Mouse (Mus musculus) midbrain, embryonic 13.5 days (tissue): ENCODE results near the gene Olfr1206. TPM values are rescaled to one million over a fixed set of nuclear protein-coding genes. Genes with fewer than 3 reads are reported as not detected.

ENCODE experiments used
- ATAC-seq: fragments of 200-750 bp; cut with Nextera tagmentation; 2 replicates; pipeline ENCODE4 v1.8.0; 2017; ENCODE audit warnings: mild to moderate bottlenecking, moderate TSS enrichment, moderate library complexity
- H3K27ac ChIP-seq: fragments of 300-500 bp; sonication (generic); 2 replicates; pipeline ENCODE4 v1.5.1; 2015; ENCODE audit warnings: inconsistent platforms, mild to moderate bottlenecking, moderate library complexity
- H3K27me3 ChIP-seq: fragments of 300-500 bp; sonication (generic); 2 replicates; pipeline ENCODE4 v1.6.1; 2015; ENCODE audit warnings: mild to moderate bottlenecking, inconsistent platforms
- H3K36me3 ChIP-seq: fragments of 300-500 bp; sonication (generic); 2 replicates; pipeline ENCODE4 v1.6.1; 2015; ENCODE audit warnings: mild to moderate bottlenecking, inconsistent platforms
- H3K4me1 ChIP-seq: fragments of 300-500 bp; sonication (generic); replicated peaks from 2 replicates; pipeline ENCODE4 v1.6.1; 2015; ENCODE audit warnings: inconsistent platforms
- H3K4me2 ChIP-seq: fragments of 300-500 bp; sonication (generic); replicated peaks from 2 replicates; pipeline ENCODE4 v1.6.1; 2015; ENCODE audit warnings: moderate library complexity, mild to moderate bottlenecking, inconsistent platforms
- H3K4me3 ChIP-seq: fragments of 300-500 bp; sonication (generic); replicated peaks from 2 replicates; pipeline ENCODE4 v1.5.1; 2015; ENCODE audit warnings: mild to moderate bottlenecking, inconsistent platforms
- H3K9ac ChIP-seq: fragments of 300-500 bp; sonication (generic); replicated peaks from 2 replicates; pipeline ENCODE4 v1.6.1; 2015; ENCODE audit warnings: mild to moderate bottlenecking, inconsistent platforms
- H3K9me3 ChIP-seq: fragments of 300-500 bp; sonication (generic); 2 replicates; pipeline ENCODE4 v1.6.1; 2016; ENCODE audit warnings: mild to moderate bottlenecking, inconsistent platforms
- WGBS: fragments of 180-500 bp; shearing (Covaris S2); methylation state at CpG from one replicate; pipeline ENCODE4 v1.1.7; 2015; 5-methylcytosine and 5-hydroxymethylcytosine counted together
- polyA plus RNA-seq: library from polyadenylated mRNA; unstranded; fragments of >200 nt; fragmentation: Nextera tagmentation; extraction: Ambion mirVana; gene quantifications from 2 replicates; pipeline ENCODE4 v1.2.1, GENCODE M21; 2015

The Olfr1206 gene
- polyA plus RNA-seq: not detected in 2 replicates

DNA sequence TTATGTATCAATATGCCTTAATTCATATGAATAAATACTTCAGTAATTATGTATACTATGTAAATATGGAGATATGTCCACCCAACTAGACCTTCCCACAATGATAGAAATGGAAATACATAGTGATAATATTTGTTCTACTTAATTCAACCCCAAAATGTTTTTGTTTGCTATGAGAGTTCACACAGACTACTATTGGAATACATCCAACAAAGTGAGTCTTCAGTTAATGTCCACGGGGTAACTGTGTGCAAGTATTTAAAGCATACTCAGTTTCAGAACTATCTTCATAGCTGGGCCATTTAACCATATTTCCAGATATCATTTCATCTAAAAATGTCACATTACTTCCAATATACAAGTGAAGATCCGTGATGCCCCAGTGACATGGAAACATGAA is at the start of gene Olfr1206:
Gene Olfr1206 (plus strand): TSS at position 301 of the 400 bp plus-strand sequence.
- WGBS: 87% methylated on average over 2 of the region's 2 CpGs
- H3K4me2 ChIP-seq: no peak within 1 kb of the TSS
- no peak for ATAC-seq

DNA sequence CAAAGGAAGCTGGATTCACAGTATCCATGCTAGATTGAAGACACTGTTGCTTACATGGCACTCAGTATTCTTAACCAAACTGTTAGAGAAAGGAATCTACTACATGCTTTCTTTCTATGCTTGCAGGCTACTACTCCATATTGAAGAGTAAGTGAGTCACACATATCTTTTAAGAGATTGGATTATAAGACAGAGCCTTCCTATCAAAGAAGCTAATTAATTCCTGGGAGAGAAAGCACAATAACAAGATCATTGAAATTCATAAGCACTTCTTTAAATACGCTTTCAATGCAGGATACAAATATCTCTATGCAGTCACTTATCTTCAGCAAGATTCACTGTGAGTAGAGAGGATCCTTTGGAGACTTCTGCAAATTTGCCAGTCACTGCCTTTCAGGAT is 48.8 kb upstream of the Olfr1206 start, which contains the start of gene Olfr1202:
Gene Olfr1202 (plus strand): TSS at position 301 of the 400 bp plus-strand sequence.
- no peak within 1 kb of the TSS for H3K27ac ChIP-seq
- no peaks in the 10 kb centered on the region for H3K36me3 ChIP-seq
- H3K4me1 ChIP-seq: no peaks in the 10 kb centered on the region
- H3K4me2 ChIP-seq: no peak within 1 kb of the TSS
- H3K9me3 ChIP-seq: no peaks in the 10 kb centered on the region
- no peaks in the 10 kb centered on the region for H3K27me3 ChIP-seq
- 64% methylated on average over 1 of the region's 1 CpGs for WGBS
- H3K9ac ChIP-seq: no peak within 1 kb of the TSS
- H3K4me3 ChIP-seq: no peak within 1 kb of the TSS
- no peak for ATAC-seq

More for the DNA sequence above, at the start of gene Olfr1206:
- H3K9me3 ChIP-seq: no peaks in the 10 kb centered on the region
- H3K36me3 ChIP-seq: no peaks in the 10 kb centered on the region
- no peak within 1 kb of the TSS for H3K9ac ChIP-seq
- H3K27ac ChIP-seq: no peak within 1 kb of the TSS
- H3K4me1 ChIP-seq: no peaks in the 10 kb centered on the region
- no peak within 1 kb of the TSS for H3K4me3 ChIP-seq
- no peaks in the 10 kb centered on the region for H3K27me3 ChIP-seq

DNA sequence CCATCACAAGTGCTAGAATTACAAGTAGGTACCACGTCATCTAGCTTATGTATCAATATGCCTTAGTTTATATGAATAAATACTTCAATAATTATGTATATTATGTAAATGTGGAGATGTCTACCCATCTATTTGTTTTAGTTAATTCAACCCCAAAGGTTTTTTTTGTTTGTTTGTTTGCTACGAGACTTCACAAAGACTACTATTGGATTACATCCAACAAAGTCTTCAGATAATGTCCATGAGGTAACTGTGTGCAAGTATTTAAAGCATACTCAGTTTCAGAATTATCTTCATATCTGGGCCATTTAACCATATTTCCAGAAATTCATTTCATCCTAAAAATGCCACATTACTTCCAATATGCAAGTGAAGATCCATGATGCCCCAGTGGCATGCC is 33.6 kb upstream of the Olfr1206 start, which contains the start of gene Olfr1205:
Gene Olfr1205 (plus strand): TSS at position 301 of the 400 bp plus-strand sequence.
- 94% methylated on average over 2 of the region's 2 CpGs for WGBS
- Histone ChIP-seq H3K27ac (no peak within 1 kb of the TSS), H3K4me1 (no peaks in the 10 kb centered on the region), H3K4me3 (no peak within 1 kb of the TSS), H3K9me3 (no peaks in the 10 kb centered on the region), H3K27me3 (no peaks in the 10 kb centered on the region), H3K9ac (no peak within 1 kb of the TSS), H3K4me2 (no peak within 1 kb of the TSS), H3K36me3 (no peaks in the 10 kb centered on the region)
- no peak for ATAC-seq

DNA sequence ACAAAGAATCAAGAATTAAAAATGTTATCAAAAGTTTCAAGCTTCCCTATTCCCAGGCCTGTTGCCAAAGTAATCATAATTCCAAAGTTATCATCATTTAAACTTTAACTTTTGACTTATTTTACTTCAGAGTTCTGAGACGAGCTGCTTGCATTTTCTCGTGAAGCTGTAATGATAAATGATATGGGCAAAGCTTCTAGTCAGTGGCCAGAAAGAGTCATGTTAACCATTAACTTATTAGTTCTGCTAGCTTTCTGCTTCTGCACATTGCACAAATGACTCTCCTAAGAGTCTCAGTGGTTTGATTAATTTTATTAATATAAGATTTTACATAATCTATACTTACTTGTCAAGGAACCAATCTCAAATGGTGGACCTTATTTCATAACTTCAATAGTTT is 24.6 kb upstream of the Olfr1206 start:
- no peaks in the 10 kb centered on the region for H3K27me3 ChIP-seq
- H3K27ac ChIP-seq: no peak overlapping the region
- H3K4me1 ChIP-seq: no peaks in the 10 kb centered on the region
- no peak overlapping the region for H3K4me3 ChIP-seq
- no peaks in the 10 kb centered on the region for H3K9me3 ChIP-seq
- H3K4me2 ChIP-seq: no peak overlapping the region
- H3K36me3 ChIP-seq: no peaks in the 10 kb centered on the region
- no peak for ATAC-seq
- 98% methylated on average over 2 of the region's 2 CpGs for WGBS
- H3K9ac ChIP-seq: no peak overlapping the region

- Histone ChIP-seq H3K27me3 (no peaks in the 10 kb centered on the region), H3K27ac (no peak within 1 kb of the TSS), H3K36me3 (no peaks in the 10 kb centered on the region), H3K4me3 (no peak within 1 kb of the TSS), H3K9ac (no peak within 1 kb of the TSS), H3K9me3 (no peaks in the 10 kb centered on the region), H3K4me2 (no peak within 1 kb of the TSS), H3K4me1 (no peaks in the 10 kb centered on the region)
- WGBS: 88% methylated on average over 1 of the region's 1 CpGs
- no peak for ATAC-seq
These were observed 14.0 kb upstream of the Olfr1206 start, which contains the start of gene Olfr1204 for GRCm38 (mm10) chr2:88848992-88849391. Olfr1204 (plus strand) TSS chr2:88849292.

DNA sequence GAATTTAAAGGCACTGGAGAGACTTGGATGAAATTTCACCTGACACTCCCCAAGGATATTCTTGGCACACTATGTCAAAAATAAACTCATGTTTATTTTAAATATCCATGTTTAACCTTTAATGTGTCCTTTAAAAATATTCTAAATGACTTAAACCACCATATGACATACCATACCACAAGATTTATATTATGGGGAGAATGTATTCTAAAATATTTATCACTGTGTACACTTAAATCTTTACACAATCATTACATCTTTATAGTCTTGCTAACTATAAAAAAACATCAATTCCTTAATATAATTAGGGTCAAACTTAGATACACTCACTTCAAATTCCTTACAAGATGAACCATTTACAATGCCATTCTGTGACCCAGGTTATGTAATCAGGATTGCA is 39.2 kb downstream of the Olfr1206 start, which contains the start of gene Olfr1208:
Gene Olfr1208 (minus strand): TSS at position 101 of the 400 bp plus-strand sequence.
- ATAC-seq: no peak
- H3K4me2 ChIP-seq: no peak within 1 kb of the TSS
- no peaks in the 10 kb centered on the region for H3K9me3 ChIP-seq
- H3K27ac ChIP-seq: no peak within 1 kb of the TSS
- no peak within 1 kb of the TSS for H3K4me3 ChIP-seq
- H3K4me1 ChIP-seq: no peaks in the 10 kb centered on the region
- H3K9ac ChIP-seq: no peak within 1 kb of the TSS
- no peaks in the 10 kb centered on the region for H3K27me3 ChIP-seq
- no peaks in the 10 kb centered on the region for H3K36me3 ChIP-seq

- no peak within 1 kb of the TSS for H3K27ac ChIP-seq
- ATAC-seq: no peak
- no peaks in the 10 kb centered on the region for H3K36me3 ChIP-seq
- H3K4me1 ChIP-seq: no peaks in the 10 kb centered on the region
- H3K4me3 ChIP-seq: no peak within 1 kb of the TSS
- H3K9ac ChIP-seq: no peak within 1 kb of the TSS
- H3K9me3 ChIP-seq: no peaks in the 10 kb centered on the region
- 93% methylated on average over 3 of the region's 3 CpGs for WGBS
- no peaks in the 10 kb centered on the region for H3K27me3 ChIP-seq
- no peak within 1 kb of the TSS for H3K4me2 ChIP-seq
These were observed 52.0 kb downstream of the Olfr1206 start, which contains the start of gene Olfr1209 for GRCm38 (mm10) chr2:88915057-88915456. Olfr1209 (minus strand) TSS chr2:88915157.

Other genes starting within 250 kb of the Olfr1206 start
- gene Olfr1191-ps1, start 222.7 kb upstream of the Olfr1206 start, polyA plus RNA-seq: not detected in 2 replicates
- not detected in 2 replicates for gene Olfr1192-ps1, start 214.7 kb upstream of the Olfr1206 start, polyA plus RNA-seq
- gene Olfr1193, start 187.6 kb upstream of the Olfr1206 start, polyA plus RNA-seq: not detected in 2 replicates
- gene Olfr1195, start 174.0 kb upstream of the Olfr1206 start, polyA plus RNA-seq: not detected in 2 replicates
- 0.11 TPM in 1 of 2 replicates, not detected in the other for gene Olfr1196, start 158.6 kb upstream of the Olfr1206 start, polyA plus RNA-seq
- not detected in 2 replicates for gene Olfr1197, start 130.9 kb upstream of the Olfr1206 start, polyA plus RNA-seq
- not detected in 2 replicates for gene Olfr1198, start 111.9 kb upstream of the Olfr1206 start, polyA plus RNA-seq
- gene Olfr1199, start 102.8 kb upstream of the Olfr1206 start, polyA plus RNA-seq: not detected in 2 replicates
- not detected in 2 replicates for gene Olfr1200, start 92.7 kb upstream of the Olfr1206 start, polyA plus RNA-seq
- gene Olfr1201, start 70.2 kb upstream of the Olfr1206 start, polyA plus RNA-seq: not detected in 2 replicates
- not detected in 2 replicates for gene Olfr1202, start 48.7 kb upstream of the Olfr1206 start, polyA plus RNA-seq
- gene Olfr1205, start 33.5 kb upstream of the Olfr1206 start, polyA plus RNA-seq: not detected in 2 replicates
- not detected in 2 replicates for gene Olfr1204, start 13.9 kb upstream of the Olfr1206 start, polyA plus RNA-seq
- gene Olfr1208, start 39.1 kb downstream of the Olfr1206 start, polyA plus RNA-seq: not detected in 2 replicates
- not detected in 2 replicates for gene Olfr1209, start 51.9 kb downstream of the Olfr1206 start, polyA plus RNA-seq
- not detected in 2 replicates for gene Olfr1211, start 74.9 kb downstream of the Olfr1206 start, polyA plus RNA-seq
- gene Olfr1212, start 90.7 kb downstream of the Olfr1206 start, polyA plus RNA-seq: not detected in 2 replicates
- gene Gm13762, start 117.0 kb downstream of the Olfr1206 start, polyA plus RNA-seq: not detected in 2 replicates
- not detected in 2 replicates for gene Olfr1214, start 129.4 kb downstream of the Olfr1206 start, polyA plus RNA-seq
- gene Olfr1215, start 143.7 kb downstream of the Olfr1206 start, polyA plus RNA-seq: not detected in 2 replicates
- not detected in 2 replicates for gene Olfr1216, start 155.1 kb downstream of the Olfr1206 start, polyA plus RNA-seq
- not detected in 2 replicates for gene Olfr1217, start 168.8 kb downstream of the Olfr1206 start, polyA plus RNA-seq
- not detected in 2 replicates for gene Olfr1218, start 198.0 kb downstream of the Olfr1206 start, polyA plus RNA-seq
- not detected in 2 replicates for gene Olfr1219, start 220.3 kb downstream of the Olfr1206 start, polyA plus RNA-seq
- gene Olfr1220, start 243.6 kb downstream of the Olfr1206 start, polyA plus RNA-seq: not detected in 2 replicates